Mouse (Mus musculus) neural tube, embryonic 12.5 days (tissue): ENCODE measurements around the gene Rilp. TPM values are rescaled to one million over a fixed set of nuclear protein-coding genes. Genes with fewer than 3 reads are reported as not detected.

Experiments
- ATAC-seq: fragments of 200-750 bp; cut with Nextera tagmentation; 2 replicates; pipeline ENCODE4 v1.8.0; 2017; ENCODE audit warnings: low read depth, mild to moderate bottlenecking, moderate TSS enrichment, moderate library complexity; ENCODE audit not compliant: low FRiP score
- H3K27ac ChIP-seq: fragments of 300-500 bp; sonication (generic); 2 replicates; pipeline ENCODE4 v1.5.1; 2016
- H3K27me3 ChIP-seq: fragments of 300-500 bp; sonication (generic); replicated peaks from 2 replicates; pipeline ENCODE4 v1.6.1; 2016; ENCODE audit warnings: mild to moderate bottlenecking
- H3K36me3 ChIP-seq: fragments of 300-500 bp; sonication (generic); 2 replicates; pipeline ENCODE4 v1.6.1; 2016; ENCODE audit warnings: mild to moderate bottlenecking
- H3K4me1 ChIP-seq: fragments of 300-500 bp; sonication (generic); 2 replicates; pipeline ENCODE4 v1.6.1; 2016
- H3K4me2 ChIP-seq: fragments of 300-500 bp; sonication (generic); replicated peaks from 2 replicates; pipeline ENCODE4 v1.6.1; 2016; ENCODE audit warnings: mild to moderate bottlenecking
- H3K4me3 ChIP-seq: fragments of 300-500 bp; sonication (generic); 2 replicates; pipeline ENCODE4 v1.5.1; 2016
- H3K9ac ChIP-seq: fragments of 300-500 bp; sonication (generic); 2 replicates; pipeline ENCODE4 v1.6.1; 2016; ENCODE audit warnings: mild to moderate bottlenecking
- H3K9me3 ChIP-seq: fragments of 300-500 bp; sonication (generic); 2 replicates; pipeline ENCODE4 v1.6.1; 2016; ENCODE audit warnings: mild to moderate bottlenecking
- WGBS: fragments of 180-500 bp; shearing (Covaris S2); methylation state at CpG from one replicate; pipeline ENCODE4 v1.1.7; 2016; 5-methylcytosine and 5-hydroxymethylcytosine counted together
- polyA plus RNA-seq: library from polyadenylated mRNA; unstranded; fragments of >200 nt; fragmentation: Nextera tagmentation; extraction: Ambion mirVana; gene quantifications from 2 replicates; pipeline ENCODE4 v1.2.1, GENCODE M21; 2016

Gene Rilp
- polyA plus RNA-seq, 1 experiment from 2014 or later, result 0.76 TPM

DNA sequence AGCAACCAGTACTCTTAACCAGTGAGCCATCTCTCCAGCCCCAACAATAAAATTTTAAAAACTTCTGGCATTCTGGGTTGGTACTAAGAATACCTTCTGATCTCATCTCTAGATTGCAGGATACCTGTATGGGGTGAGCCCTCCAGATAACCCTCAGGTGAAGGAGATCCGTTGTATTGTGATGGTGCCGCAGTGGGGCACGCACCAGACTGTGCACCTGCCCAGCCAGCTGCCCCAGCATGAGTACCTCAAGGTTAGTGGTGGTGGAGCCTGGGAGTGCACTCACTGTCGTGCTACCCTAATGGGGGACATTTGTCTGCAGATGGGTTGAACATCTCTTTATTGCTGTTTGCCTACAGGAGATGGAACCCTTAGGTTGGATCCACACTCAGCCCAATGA is 1.7 kb upstream of the Rilp start:
- Histone ChIP-seq H3K36me3 (peaks cover 65% of the 10 kb centered on the region), H3K4me1 (peaks cover 21% of the 10 kb centered on the region), H3K4me2 (no peak overlapping the region), H3K27me3 (no peaks in the 10 kb centered on the region), H3K27ac (no peak overlapping the region), H3K9ac (no peak overlapping the region), H3K4me3 (no peak overlapping the region), H3K9me3 (no peaks in the 10 kb centered on the region)
- ATAC-seq, result no peak
- 91% methylated on average over 4 of the region's 4 CpGs for WGBS

DNA sequence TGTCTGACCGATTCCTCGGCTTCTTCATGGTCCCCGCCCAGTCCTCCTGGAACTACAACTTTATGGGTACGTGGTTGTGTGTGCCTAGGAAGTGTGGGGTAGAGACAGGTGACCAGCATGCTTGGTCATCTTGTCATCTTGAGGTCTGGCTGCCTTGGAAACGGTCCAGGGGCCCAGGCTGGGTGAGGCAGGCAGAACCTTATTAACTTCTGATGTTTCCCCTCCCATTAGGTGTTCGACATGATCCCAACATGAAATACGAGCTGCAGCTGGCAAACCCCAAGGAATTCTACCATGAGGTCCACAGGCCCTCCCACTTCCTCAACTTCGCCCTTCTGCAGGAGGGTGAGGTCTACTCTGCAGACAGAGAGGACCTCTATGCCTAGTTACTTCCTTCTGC is 990 bp upstream of the Rilp start:
- H3K36me3 ChIP-seq, result peaks cover 59% of the 10 kb centered on the region
- H3K9ac ChIP-seq, result no peak overlapping the region
- H3K4me2 ChIP-seq, result no peak overlapping the region
- peaks cover 21% of the 10 kb centered on the region for H3K4me1 ChIP-seq
- no peak for ATAC-seq
- no peak overlapping the region for H3K27ac ChIP-seq
- no peaks in the 10 kb centered on the region for H3K27me3 ChIP-seq
- WGBS, result 79% methylated on average over 8 of the region's 8 CpGs
- no peaks in the 10 kb centered on the region for H3K9me3 ChIP-seq
- H3K4me3 ChIP-seq, result no peak overlapping the region

DNA sequence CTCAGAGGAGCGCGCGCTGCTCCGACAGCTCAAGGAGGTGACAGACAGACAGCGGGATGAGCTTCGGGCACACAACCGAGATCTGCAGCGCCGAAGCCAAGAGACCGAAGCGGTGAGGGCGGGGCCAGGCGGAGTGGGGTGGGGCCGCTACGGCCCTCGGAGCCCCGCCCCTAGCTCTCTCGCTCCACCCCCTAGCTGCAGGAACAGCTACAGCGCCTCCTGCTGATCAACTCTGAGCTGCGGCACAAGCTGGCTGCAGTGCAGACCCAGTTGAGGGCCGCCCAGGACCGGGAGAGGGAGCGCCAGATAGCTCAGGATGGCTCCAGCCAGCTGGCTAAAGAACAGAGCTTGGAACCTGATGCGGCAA is 716 bp downstream of the Rilp start:
- Histone ChIP-seq H3K4me1 (peaks cover 21% of the 10 kb centered on the region), H3K27ac (no peak overlapping the region), H3K36me3 (peaks cover 44% of the 10 kb centered on the region), H3K4me2 (peak overlapping the region; percentile 92), H3K4me3 (peak overlapping the region; percentile 48), H3K9ac (peak overlapping the region; percentile 58), H3K27me3 (no peaks in the 10 kb centered on the region), H3K9me3 (no peaks in the 10 kb centered on the region)
- peak; percentile 91 for ATAC-seq
- 2% methylated on average over 24 of the region's 24 CpGs for WGBS

DNA sequence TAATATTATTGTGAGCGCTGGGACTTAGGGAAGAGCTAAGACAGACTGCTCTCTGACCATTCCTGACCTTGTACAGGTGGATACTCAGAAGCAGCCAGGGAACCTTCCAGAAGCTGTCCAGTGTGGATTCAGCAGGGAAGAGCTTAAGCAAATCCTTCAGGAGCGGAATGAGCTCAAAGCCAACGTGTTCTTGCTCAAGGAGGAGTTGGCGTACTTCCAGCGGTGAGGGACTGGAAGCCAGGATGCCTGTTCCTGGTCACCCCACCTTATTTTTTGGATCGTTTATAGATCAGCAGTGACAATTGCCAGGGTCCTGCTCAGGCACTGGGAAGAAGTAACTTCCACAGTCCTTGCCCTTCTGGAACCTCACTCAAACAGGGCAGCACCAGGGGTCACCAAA is 1.3 kb downstream of the Rilp start:
- no peaks in the 10 kb centered on the region for H3K27me3 ChIP-seq
- no peak overlapping the region for H3K4me2 ChIP-seq
- no peak overlapping the region for H3K9ac ChIP-seq
- 91% methylated on average over 6 of the region's 6 CpGs for WGBS
- H3K9me3 ChIP-seq, result no peaks in the 10 kb centered on the region
- peaks cover 21% of the 10 kb centered on the region for H3K4me1 ChIP-seq
- ATAC-seq, result no peak
- no peak overlapping the region for H3K4me3 ChIP-seq
- H3K27ac ChIP-seq, result no peak overlapping the region
- H3K36me3 ChIP-seq, result peaks cover 38% of the 10 kb centered on the region

DNA sequence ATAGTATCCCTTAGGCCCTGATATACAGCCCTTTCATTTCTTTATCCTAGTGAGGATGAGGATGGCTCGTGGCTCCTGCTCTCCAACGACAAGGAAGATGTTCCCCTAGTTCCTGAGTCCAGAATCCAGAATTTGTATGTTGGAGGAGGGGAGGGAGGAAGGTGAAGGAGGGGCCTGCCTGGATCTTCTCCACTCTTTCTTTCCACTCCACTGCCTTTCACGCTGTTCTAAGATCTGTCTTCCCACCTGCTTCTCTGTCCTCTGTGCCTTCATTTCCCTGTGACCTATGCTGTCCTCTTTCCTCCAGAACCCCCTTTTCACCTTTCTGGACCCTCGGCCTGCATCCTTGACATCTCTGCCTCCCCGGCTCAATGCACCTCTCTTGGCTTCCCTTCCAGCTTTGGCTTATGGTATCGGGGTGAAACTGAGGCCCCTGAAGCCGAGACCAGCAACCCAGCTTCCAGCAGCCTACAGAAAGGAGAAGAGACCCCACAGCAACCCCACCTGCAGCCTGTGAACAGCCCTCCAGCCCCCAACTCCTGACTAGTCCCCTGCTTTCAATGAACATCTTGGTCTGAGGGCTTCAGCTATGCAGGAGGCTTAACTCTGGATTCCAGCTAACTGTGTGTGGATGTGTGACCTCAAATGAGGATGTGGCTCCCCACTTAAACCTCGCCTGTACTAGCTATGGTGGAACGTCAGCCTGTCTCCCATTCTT is 2.6 kb downstream of the Rilp start:
- Histone ChIP-seq H3K4me1 (peaks cover 21% of the 10 kb centered on the region), H3K4me3 (no peak overlapping the region), H3K27me3 (no peaks in the 10 kb centered on the region), H3K4me2 (no peak overlapping the region), H3K9ac (no peak overlapping the region), H3K27ac (no peak overlapping the region), H3K9me3 (no peaks in the 10 kb centered on the region), H3K36me3 (peaks cover 29% of the 10 kb centered on the region)
- ATAC-seq, result no peak
- 80% methylated on average over 9 of the region's 9 CpGs for WGBS

DNA sequence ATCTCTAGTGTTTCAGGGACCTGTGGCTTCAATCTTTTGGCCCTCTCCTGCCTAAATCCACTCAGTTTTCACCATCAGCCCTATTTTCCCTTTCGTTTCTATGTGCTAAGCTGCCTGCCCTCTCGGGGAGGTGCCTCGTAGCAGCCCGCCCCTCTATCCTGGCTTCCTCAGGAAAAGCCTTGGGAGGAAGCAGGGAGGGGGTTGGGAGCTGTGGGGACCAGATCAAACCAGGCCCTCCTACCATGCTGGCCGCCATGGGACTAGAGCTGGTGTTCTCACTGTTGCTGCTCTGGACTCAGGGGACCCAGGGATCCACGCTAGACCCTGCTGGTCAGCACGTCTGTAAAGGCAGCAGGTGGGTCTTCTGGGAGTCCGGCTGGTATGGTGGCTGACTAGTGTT is 3.4 kb downstream of the Rilp start, which contains the start of gene Scarf1:
TSS of gene Scarf1 (plus strand) at position 205 of the 400 bp plus-strand sequence.
- no peak for ATAC-seq
- peaks cover 21% of the 10 kb centered on the region for H3K4me1 ChIP-seq
- H3K9me3 ChIP-seq, result no peaks in the 10 kb centered on the region
- no peak within 1 kb of the TSS for H3K27ac ChIP-seq
- H3K4me2 ChIP-seq, result no peak within 1 kb of the TSS
- H3K9ac ChIP-seq, result no peak within 1 kb of the TSS
- H3K36me3 ChIP-seq, result peaks cover 20% of the 10 kb centered on the region
- no peak within 1 kb of the TSS for H3K4me3 ChIP-seq
- H3K27me3 ChIP-seq, result no peaks in the 10 kb centered on the region
- 53% methylated on average over 8 of the region's 8 CpGs for WGBS

DNA sequence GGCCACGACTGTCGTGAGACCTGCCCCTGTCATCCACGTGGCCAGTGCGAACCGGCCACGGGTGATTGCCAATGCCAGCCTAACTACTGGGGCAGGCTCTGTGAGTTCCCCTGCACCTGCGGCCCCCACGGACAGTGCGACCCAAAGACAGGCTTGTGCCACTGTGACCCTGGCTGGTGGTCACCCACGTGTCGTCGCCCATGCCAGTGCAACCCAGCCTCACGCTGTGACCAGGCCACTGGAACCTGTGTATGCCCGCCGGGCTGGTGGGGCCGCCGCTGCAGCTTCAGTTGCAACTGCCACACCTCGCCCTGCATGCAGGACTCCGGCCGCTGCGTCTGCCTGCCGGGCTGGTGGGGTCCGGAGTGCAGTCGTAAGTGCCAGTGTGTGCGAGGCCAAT is 5.3 kb downstream of the Rilp start:
- no peak overlapping the region for H3K9ac ChIP-seq
- H3K4me3 ChIP-seq, result no peak overlapping the region
- no peak overlapping the region for H3K27ac ChIP-seq
- H3K9me3 ChIP-seq, result no peaks in the 10 kb centered on the region
- H3K4me1 ChIP-seq, result peaks cover 4% of the 10 kb centered on the region
- no peaks in the 10 kb centered on the region for H3K27me3 ChIP-seq
- H3K4me2 ChIP-seq, result no peak overlapping the region
- ATAC-seq, result no peak
- WGBS, result 92% methylated on average over 25 of the region's 25 CpGs
- peaks cover 7% of the 10 kb centered on the region; the same call in 1 of the 2 replicates for H3K36me3 ChIP-seq

DNA sequence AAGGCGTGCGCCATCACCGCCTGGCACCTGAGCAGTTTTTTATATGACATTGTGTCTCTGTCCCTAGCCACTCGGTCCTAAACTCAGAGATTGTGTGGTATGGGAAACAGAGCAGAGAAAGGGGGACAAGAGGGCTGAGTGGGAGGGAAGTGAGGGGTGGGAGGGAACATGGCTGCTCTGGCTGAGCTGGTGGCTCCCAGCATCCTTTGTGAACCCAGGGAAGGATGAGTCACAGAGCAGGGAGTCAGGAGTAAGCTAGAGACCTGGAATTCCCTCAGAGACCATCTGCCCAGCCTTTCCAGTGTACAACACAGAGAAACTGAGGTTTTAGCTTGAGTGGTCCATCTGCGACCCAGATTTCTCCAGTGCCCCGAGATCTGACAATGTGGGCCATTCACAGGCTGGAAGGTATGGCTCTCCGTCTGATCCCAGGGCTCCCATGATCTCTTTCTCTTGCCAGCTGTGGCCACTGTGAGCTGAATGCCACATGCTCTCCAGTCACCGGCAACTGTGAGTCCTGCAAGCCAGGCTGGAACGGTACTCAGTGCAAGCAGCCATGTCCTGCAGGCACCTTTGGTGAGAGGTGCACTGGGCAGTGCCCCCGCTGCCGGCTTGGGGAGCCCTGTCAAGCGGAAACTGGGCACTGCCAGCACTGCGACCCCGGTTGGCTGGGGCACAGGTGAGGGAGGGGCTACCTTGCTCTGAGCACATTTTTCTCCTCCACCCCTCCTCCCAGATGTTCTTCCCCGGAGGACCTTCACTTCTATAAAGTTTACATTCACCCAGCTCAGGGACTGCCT is 10.1 kb downstream of the Rilp start:
- 79% methylated on average over 15 of the region's 15 CpGs for WGBS
- no peaks in the 10 kb centered on the region for H3K27me3 ChIP-seq
- no peak for ATAC-seq

DNA sequence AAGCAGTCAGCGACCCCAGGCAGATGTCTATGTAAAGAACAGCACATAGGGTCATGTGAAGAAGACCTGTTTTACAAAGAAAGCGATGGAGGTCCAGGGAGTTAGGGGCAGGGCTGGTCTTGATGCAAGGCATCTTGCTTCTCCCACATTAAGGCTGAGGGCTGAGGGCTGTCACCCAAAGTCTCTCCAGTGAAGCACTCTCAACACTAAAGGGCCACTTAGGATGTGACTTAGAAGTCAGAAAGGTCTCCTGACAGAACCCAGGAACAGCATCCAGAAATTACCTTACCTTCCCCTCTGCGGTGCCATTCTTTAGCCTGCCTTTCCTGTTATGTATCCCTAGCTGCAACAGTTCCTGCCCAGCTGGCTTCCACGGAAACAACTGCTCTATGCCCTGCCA is 11.7 kb downstream of the Rilp start:
- Histone ChIP-seq H3K27me3 (no peaks in the 10 kb centered on the region), H3K9me3 (no peaks in the 10 kb centered on the region), H3K4me3 (no peak overlapping the region), H3K9ac (no peak overlapping the region), H3K36me3 (no peaks in the 10 kb centered on the region), H3K27ac (no peak overlapping the region), H3K4me2 (no peak overlapping the region), H3K4me1 (no peaks in the 10 kb centered on the region)
- no peak for ATAC-seq
- 93% methylated on average over 4 of the region's 4 CpGs for WGBS

More for the DNA sequence above, 10.1 kb downstream of the Rilp start:
- no peaks in the 10 kb centered on the region for H3K9me3 ChIP-seq
- H3K4me2 ChIP-seq, result no peak overlapping the region
- no peaks in the 10 kb centered on the region for H3K4me1 ChIP-seq
- H3K4me3 ChIP-seq, result no peak overlapping the region
- H3K36me3 ChIP-seq, result no peaks in the 10 kb centered on the region
- no peak overlapping the region for H3K9ac ChIP-seq
- H3K27ac ChIP-seq, result no peak overlapping the region

DNA sequence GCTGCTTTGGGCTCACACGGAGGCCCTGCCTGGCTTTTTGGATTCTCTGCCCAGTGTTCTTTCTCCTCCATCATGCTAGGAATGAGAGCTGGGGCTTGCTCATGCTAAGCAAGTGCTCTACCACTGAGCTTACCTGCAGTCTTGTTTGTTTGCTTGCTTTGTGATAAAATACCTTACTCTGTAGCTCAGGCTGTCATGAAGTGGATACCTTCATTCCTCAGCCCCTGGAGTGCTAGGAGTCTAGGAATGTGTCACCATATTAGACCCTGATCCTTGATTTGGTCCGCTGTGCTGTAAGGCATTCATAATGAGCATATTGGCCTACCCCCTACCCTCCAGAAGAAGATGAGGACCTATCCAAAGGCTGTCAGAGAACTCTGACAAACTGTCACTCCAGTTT is 12.9 kb downstream of the Rilp start:
- 80% methylated on average over 2 of the region's 2 CpGs for WGBS
- no peak for ATAC-seq

DNA sequence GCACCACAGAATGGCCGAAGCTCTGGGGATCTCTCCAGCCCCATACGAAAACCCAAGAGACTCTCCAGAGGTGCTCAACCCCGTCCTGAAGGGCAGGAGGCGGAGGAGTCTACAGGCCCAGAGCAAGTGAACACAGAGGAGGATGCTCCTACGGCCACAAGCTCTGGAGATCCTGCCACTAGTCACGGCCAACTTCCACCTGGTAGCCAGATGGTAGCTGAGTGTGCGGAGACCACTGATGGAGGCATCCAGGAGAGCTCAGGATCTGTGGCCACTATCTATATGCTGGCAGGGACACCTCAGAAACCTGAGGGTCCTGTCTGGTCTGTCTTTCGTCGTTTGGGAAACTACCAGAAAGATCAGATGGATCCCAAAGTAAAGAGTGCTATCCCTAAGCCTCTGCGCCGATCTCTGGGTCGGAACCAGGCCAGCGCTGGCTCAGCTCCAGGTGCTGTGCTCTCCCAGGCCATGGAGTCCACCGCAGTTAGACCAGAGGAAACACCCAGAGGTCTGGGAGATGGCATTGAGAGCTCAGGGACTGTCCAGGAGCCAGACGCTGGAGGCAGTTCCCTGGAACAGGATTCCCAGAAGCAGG is 15.7 kb downstream of the Rilp start:
- Histone ChIP-seq H3K9me3 (no peaks in the 10 kb centered on the region), H3K9ac (no peak overlapping the region), H3K27ac (no peak overlapping the region), H3K4me3 (no peak overlapping the region), H3K36me3 (no peaks in the 10 kb centered on the region), H3K27me3 (no peaks in the 10 kb centered on the region), H3K4me2 (no peak overlapping the region), H3K4me1 (no peaks in the 10 kb centered on the region)
- no peak for ATAC-seq
- WGBS, result 88% methylated on average over 15 of the region's 15 CpGs

More for the DNA sequence above, 12.9 kb downstream of the Rilp start:
- Histone ChIP-seq H3K4me2 (no peak overlapping the region), H3K4me1 (no peaks in the 10 kb centered on the region), H3K9ac (no peak overlapping the region), H3K9me3 (no peaks in the 10 kb centered on the region), H3K27ac (no peak overlapping the region), H3K4me3 (no peak overlapping the region), H3K36me3 (no peaks in the 10 kb centered on the region), H3K27me3 (no peaks in the 10 kb centered on the region)

DNA sequence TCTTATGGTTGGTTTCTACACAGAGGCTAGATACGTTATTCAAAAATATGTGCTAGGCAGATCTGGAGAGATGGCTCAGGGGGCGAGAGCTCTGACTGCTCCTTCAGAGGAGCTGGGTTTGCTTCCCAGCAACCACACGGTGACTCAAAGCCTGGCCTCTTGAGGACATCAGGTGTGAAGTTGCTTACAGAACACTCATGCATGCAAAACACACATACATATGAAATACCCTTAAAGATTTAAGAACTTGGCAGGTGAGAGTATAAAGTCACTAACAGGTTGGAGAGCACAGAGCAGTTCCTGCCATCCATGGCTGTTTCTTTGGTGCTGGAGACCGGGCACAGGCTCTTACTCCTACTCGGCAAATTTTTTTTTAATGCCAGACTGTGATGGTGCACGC is 17.0 kb downstream of the Rilp start:
- Histone ChIP-seq H3K27ac (no peak overlapping the region), H3K9me3 (no peaks in the 10 kb centered on the region), H3K4me3 (no peak overlapping the region), H3K36me3 (no peaks in the 10 kb centered on the region), H3K4me2 (no peak overlapping the region), H3K9ac (no peak overlapping the region), H3K4me1 (no peaks in the 10 kb centered on the region), H3K27me3 (no peaks in the 10 kb centered on the region)
- ATAC-seq, result no peak
- WGBS, result 91% methylated on average over 6 of the region's 6 CpGs
